Comparison of ENCODE assay signal across 17 mouse cellular contexts in the genomic region with DNA sequence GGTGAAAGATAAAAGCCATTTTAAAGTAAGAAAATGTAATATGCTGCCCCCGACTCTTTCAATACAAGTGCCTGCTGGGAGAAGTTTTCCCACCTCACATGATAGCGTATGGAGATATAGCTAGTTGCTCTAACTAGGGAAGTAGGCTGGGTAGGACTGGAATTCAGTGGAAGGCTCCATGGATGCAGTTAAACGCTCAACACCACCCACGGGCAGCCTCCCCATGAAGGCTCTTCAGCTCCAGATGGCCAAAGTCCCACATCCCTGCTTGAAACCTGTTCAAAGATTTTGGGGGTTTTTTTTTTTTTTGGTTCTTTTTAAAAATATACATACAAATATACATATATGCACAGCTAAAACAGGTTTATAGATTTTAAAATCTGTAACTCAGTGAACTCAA.
A peak's percentile ranks its signal among the peaks of the same experiment; 100 is the strongest.
DNase-seq lines count a peak whose midpoint lies in the region; ATAC-seq and TF ChIP-seq lines count a peak whose summit lies in the region.
"Had no signal": no experiment of that assay in that cellular context is flagged by ENCODE, and none has a peak within 500 bp of the region (broad histone marks: within the 10 kb centered on the region; RNA-seq: fewer than 3 reads in every experiment).

No protein-coding gene starts in this region.

- peak; percentile 44 to 49 for DNase-seq in layer of hippocampus, adult 2 months (ENCODE audit: low spot score in 2 of 2)
- DNase-seq in layer of hippocampus, postnatal 25 days (ENCODE audit: extremely low spot score in 1 of 2, low spot score in 1 of 2) = no peak
- DNase-seq in brain, adult 2 months (ENCODE audit: low read depth, low spot score) = peak; percentile 84
- DNase-seq in frontal cortex, postnatal 10 days (ENCODE audit: low spot score in 2 of 2) = peak; percentile 40 to 42
- peak; percentile 71 to 85 for DNase-seq in right cerebral cortex, postnatal 10 days (ENCODE audit: low spot score in 2 of 2)
- no peak for DNase-seq in heart, adult 8-10 months (ENCODE audit: low spot score)
- DNase-seq: adrenal gland, postnatal 14 days; cerebellum, adult 11-12 months; cerebellum, postnatal 14 days; kidney, adult 18-20 months; lung, adult 18-20 months; thymus, adult 2 months had no signal

- no peak for TF ChIP-seq CTCF in layer of hippocampus, adult 2 months (conservative IDR thresholded peaks at IDR 0.05)

- peak overlapping the region; percentile 43; the same call in 1 of the 2 replicates for H3K27ac ChIP-seq in layer of hippocampus, adult 2 months
- H3K27ac ChIP-seq: kidney, postnatal 0 days; neural tube, embryonic 15.5 days; stomach, embryonic 15.5 days had no signal

- H3K4me3 ChIP-seq in layer of hippocampus, adult 2 months = no peak overlapping the region
- H3K4me3 ChIP-seq: neural tube, embryonic 15.5 days; stomach, embryonic 15.5 days had no signal

- no peak for ATAC-seq in erythroid progenitor cell, adult 5-6 weeks (replicated peaks; ENCODE audit: low FRiP score, poor library complexity, severe bottlenecking)
- ATAC-seq: midbrain, embryonic 16.5 days had no signal

Comparison
In these comparisons a context has a peak if more than half of its experiments do, and no peak if none do; other contexts are left out.
1. DNase-seq: peak in layer of hippocampus, adult 2 months (2 of 2), brain, adult 2 months (single experiment), frontal cortex, postnatal 10 days (2 of 2) and right cerebral cortex, postnatal 10 days (2 of 2); none in layer of hippocampus, postnatal 25 days (0 of 2) and heart, adult 8-10 months (single experiment).